Mouse (Mus musculus) heart, postnatal 0 days (tissue): ENCODE measurements around the gene Gm10160.

Source experiments
- CTCF ChIP-seq: IDR thresholded peaks from 2 replicates; pipeline ENCODE4 v1.5.1; 2016; ENCODE audit warnings: antibody characterized with exemption, control low read depth, low read depth
- EP300 ChIP-seq: IDR thresholded peaks from 2 replicates; pipeline ENCODE4 v1.6.1; 2016; ENCODE audit warnings: antibody characterized with exemption, low read depth

- no peak for TF ChIP-seq CTCF
- TF ChIP-seq EP300 = no peak
These were observed 43.8 kb upstream of the Gm10160 start for GRCm38 (mm10) chr7:81899361-81899760.
